Mouse (Mus musculus) heart, embryonic 16.5 days (tissue): ENCODE measurements around the gene Zmynd10. TPM values are rescaled to one million over a fixed set of nuclear protein-coding genes. Genes with fewer than 3 reads are reported as not detected.

Experiments used
- ATAC-seq: fragments of 200-750 bp; cut with Nextera tagmentation; replicated peaks from 2 replicates; pipeline ENCODE4 v1.8.0; 2017; ENCODE audit warnings: moderate number of reproducible peaks; ENCODE audit not compliant: insufficient read depth, low FRiP score; ENCODE audit errors: extremely low read depth
- H3K27ac ChIP-seq: fragments of 300-500 bp; sonication (generic); 2 replicates; pipeline ENCODE4 v1.5.1; 2014; ENCODE audit warnings: mild to moderate bottlenecking, low read length, control low read depth, moderate library complexity
- H3K27me3 ChIP-seq: fragments of 300-500 bp; sonication (generic); 2 replicates; pipeline ENCODE4 v1.6.1; 2014; ENCODE audit warnings: low read length, mixed read lengths; ENCODE audit not compliant: control insufficient read depth, insufficient read depth
- H3K36me3 ChIP-seq: fragments of 300-500 bp; sonication (generic); 2 replicates; pipeline ENCODE4 v1.6.1; 2014; ENCODE audit not compliant: control insufficient read depth, insufficient read depth
- H3K4me1 ChIP-seq: fragments of 300-500 bp; sonication (generic); 2 replicates; pipeline ENCODE4 v1.6.1; 2014; ENCODE audit warnings: low read length, mixed read lengths; ENCODE audit not compliant: control insufficient read depth, insufficient read depth
- H3K4me2 ChIP-seq: fragments of 300-500 bp; sonication (generic); 2 replicates; pipeline ENCODE4 v1.6.1; 2014; ENCODE audit warnings: low read depth, mild to moderate bottlenecking, control low read depth, low read length
- H3K4me3 ChIP-seq: fragments of 300-500 bp; sonication (generic); 2 replicates; pipeline ENCODE4 v1.5.1; 2014; ENCODE audit warnings: mild to moderate bottlenecking, control low read depth, low read length
- H3K9ac ChIP-seq: fragments of 300-500 bp; sonication (generic); 2 replicates; pipeline ENCODE4 v1.6.1; 2014; ENCODE audit warnings: low read length, control low read depth
- H3K9me3 ChIP-seq: fragments of 300-500 bp; sonication (generic); replicated peaks from 2 replicates; pipeline ENCODE4 v1.6.1; 2016; ENCODE audit warnings: low read length; ENCODE audit not compliant: control insufficient read depth
- WGBS: fragments of 180-500 bp; shearing (Covaris S2); extraction: QIAGEN DNeasy Blood & Tissue Kit; methylation state at CpG from one replicate; pipeline ENCODE4 v1.1.7; 2014; 5-methylcytosine and 5-hydroxymethylcytosine counted together
- polyA plus RNA-seq: library from polyadenylated mRNA; unstranded; fragments of >200 nt; fragmentation: Nextera tagmentation; extraction: Ambion mirVana; gene quantifications from 2 replicates; pipeline ENCODE4 v1.2.1, GENCODE M21; 2015

The Zmynd10 gene
- polyA plus RNA-seq, 1 experiment from 2014 or later, result 1.7 TPM

DNA sequence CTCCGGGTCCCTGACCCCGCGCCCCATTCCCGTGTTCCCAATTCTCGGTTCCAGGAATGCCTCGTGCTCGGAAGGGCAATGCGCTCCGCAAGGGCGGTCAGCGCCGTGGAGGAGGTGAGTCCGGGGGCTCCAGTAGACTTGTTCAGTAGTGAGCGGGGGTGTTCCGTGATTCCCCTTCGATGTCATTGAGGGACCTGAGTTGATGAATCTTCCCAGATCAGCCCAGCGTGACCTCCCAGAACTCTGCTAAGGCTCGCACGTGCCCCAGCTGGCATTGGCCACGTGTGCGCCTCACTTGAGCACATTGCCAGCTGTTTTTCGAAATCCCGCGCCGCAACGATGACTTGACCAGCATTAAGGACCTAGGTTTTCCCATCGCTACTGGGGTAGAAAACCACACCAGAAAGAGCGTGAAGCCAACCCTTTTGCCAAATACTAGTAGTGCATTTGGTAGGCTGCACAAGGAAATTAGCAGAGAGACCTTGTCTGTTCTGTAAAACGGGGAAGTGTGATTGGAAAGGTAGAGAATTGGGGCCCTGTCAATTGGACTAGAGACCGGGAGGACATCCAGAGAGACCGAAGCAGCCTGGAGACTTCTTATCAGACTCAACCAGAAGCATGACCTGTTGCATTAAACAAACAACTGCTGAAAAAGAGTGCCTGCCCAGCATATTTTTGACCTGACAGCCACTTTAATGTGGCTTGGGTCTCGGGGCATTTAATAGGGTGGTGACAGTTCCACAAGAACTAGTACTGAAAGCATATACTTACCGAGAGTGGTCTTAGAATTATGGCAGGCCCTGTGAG, 40.9 kb downstream of the Zmynd10 start:
- peak overlapping the region; percentile 75 for H3K9ac ChIP-seq
- no peaks in the 10 kb centered on the region for H3K9me3 ChIP-seq
- no peak; the same call in 1 of the 2 replicates for ATAC-seq
- peak overlapping the region; percentile 62 for H3K27ac ChIP-seq
- H3K4me3 ChIP-seq, result peak overlapping the region; percentile 69
- H3K27me3 ChIP-seq, result no peaks in the 10 kb centered on the region
- peaks cover 20% of the 10 kb centered on the region for H3K36me3 ChIP-seq
- H3K4me2 ChIP-seq, result peak overlapping the region; percentile 69
- under 1% methylated on average over 33 of the region's 33 CpGs for WGBS
- H3K4me1 ChIP-seq, result peaks cover 44% of the 10 kb centered on the region

DNA sequence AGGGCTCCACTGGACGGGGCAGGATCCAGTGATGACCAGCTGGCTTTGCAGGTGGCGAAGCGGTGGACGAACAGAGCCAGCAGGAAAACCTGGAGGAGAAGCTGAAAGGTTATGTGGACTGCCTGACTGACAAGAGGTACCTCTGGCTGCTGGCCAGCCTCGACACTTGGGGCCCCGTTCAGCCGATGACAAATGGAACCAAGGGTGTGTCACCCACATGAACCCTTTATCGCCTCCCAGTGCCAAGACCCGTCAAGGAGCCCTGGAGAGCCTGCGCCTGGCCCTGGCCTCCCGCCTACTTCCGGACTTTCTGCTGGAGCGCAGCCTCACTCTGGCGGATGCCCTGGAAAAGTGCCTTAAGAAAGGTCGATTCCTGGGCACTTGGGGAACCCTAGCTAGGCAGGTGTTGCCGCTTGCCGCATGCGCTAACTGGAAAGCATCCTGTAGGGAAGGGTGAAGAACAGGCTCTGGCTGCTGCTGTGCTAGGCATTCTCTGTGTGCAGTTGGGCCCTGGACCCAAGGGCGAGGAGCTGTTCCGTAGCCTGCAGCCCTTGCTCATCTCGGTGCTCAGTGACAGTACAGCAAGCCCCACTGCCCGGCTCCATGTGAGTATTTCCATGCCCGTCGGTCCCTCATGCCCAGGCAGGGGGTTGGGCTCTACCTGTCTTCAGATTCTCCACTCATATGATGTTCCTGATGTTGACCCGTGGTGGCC, 43.1 kb downstream of the Zmynd10 start:
- Histone ChIP-seq H3K9ac (peak overlapping the region; percentile 51), H3K36me3 (peaks cover 28% of the 10 kb centered on the region), H3K27ac (peak overlapping the region; percentile 73)

DNA sequence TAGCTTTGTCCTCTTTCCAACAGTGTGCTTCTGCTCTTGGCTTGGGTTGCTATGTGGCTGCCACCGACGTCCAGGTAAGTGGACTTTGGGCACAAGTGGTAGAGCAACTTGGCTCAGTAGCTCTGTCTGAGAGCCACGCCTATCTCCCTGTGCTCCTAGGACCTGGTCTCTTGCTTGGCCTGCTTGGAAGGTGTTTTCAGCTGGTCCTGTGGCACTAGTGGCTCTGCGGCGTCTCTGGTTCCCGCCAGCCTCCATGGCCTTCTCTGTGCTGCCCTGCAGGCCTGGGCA, 43.6 kb downstream of the Zmynd10 start:
- H3K36me3 ChIP-seq, result peaks cover 28% of the 10 kb centered on the region
- H3K4me1 ChIP-seq, result peaks cover 58% of the 10 kb centered on the region
- no peak overlapping the region; the same call in 1 of the 2 replicates for H3K27ac ChIP-seq

More for the DNA sequence above, 43.1 kb downstream of the Zmynd10 start:
- peak overlapping the region; percentile 44 for H3K4me2 ChIP-seq
- no peaks in the 10 kb centered on the region for H3K9me3 ChIP-seq
- ATAC-seq, result no peak
- WGBS, result 62% methylated on average over 25 of the region's 25 CpGs
- H3K4me1 ChIP-seq, result peaks cover 58% of the 10 kb centered on the region
- H3K27me3 ChIP-seq, result no peaks in the 10 kb centered on the region
- H3K4me3 ChIP-seq, result peak overlapping the region; percentile 12; the same call in 1 of the 2 replicates

DNA sequence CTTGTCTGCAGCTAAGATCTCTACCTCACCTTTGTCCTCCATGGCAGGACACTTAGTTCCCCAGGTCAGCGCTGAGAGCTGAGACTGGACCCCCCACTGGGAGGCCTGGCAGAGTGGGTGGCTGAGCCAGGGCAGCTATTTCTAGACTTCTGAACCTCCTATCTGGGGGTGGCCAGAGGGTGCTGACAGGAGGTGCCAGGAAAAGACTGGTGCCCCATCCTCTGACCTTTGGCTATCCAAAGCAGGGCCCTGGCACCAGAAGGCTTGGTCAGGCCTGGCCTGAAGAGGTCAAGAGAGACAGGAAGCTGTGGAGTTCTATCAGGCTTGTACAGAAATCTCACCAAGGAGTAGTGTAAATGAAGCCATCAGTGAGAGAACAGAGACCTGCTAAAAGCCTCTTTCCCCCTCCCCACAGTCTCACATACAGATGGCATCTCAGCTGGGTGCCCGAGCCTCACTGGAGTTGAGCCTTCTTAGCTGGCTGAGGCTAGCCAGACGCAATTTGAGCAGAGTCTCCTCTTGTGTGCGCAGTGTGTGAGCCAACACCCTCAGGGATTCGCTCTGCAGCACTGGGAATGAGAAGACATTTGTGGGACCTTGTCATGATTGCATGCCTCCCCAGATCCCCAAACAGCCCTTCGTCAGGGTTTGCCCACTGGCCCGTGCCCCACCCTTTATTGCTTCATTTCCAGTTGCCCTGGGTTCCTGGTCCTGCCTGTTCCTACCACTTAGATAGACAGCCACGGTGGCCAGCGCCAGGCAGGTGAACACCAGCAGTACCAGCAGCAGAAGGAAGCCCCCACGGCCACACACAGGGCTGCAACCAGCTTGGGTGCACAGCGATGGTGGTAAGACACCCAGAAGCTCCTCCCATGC, 46.2 kb downstream of the Zmynd10 start:
- Histone ChIP-seq H3K27me3 (no peaks in the 10 kb centered on the region), H3K9me3 (no peaks in the 10 kb centered on the region), H3K27ac (peak overlapping the region; percentile 87), H3K36me3 (peaks cover 28% of the 10 kb centered on the region), H3K9ac (peak overlapping the region; percentile 50), H3K4me1 (peaks cover 62% of the 10 kb centered on the region), H3K4me2 (peak overlapping the region; percentile 9; the same call in 1 of the 2 replicates), H3K4me3 (no peak overlapping the region)
- 0 out of 2 replicates have a peak, but pooled peaks have one; percentile 24 for ATAC-seq
- WGBS, result 75% methylated on average over 11 of the region's 11 CpGs

More for the DNA sequence above, 43.6 kb downstream of the Zmynd10 start:
- WGBS, result 89% methylated on average over 6 of the region's 6 CpGs
- H3K4me2 ChIP-seq, result peak overlapping the region; percentile 44; the same call in 1 of the 2 replicates
- H3K9ac ChIP-seq, result no peak overlapping the region
- no peaks in the 10 kb centered on the region for H3K9me3 ChIP-seq
- no peak for ATAC-seq
- H3K27me3 ChIP-seq, result no peaks in the 10 kb centered on the region
- H3K4me3 ChIP-seq, result no peak overlapping the region

DNA sequence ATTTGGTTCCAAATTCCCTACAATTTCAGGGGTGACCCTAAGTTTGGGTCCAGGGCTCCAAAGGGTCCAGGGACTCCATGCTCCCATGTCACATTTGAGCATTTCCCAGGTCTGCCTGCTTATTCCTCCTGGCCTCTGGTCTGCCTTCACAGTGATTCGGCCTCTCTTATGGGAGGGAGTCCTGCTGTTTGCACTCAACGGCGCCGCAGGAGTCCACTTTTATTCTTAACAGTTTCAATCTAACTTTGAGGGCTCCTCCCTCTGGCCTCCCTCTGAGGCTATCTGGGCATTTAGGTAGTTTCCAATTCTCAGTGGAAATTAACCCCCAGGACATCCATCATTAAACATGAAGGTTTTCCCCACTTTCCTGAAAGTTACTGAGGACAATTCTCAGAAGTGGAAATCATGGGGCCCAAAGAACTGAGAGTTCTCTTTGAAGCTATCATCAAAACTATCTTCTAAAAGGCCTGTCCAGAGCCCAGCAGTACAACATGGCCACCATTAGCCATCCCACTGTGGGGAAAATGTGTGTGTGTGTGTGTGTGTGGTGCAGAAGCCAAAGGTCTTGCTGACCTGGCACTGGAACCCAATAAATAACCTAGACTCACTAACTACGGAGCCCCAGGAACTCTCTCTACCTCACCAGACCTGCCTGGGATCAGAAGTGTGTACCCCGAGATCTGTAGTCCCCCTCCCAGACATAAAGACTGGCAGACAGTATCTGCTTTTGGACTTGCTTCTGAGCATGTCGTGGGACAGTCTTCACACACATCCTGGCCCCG, 47.4 kb downstream of the Zmynd10 start:
- Histone ChIP-seq H3K9me3 (no peaks in the 10 kb centered on the region), H3K9ac (peak overlapping the region; percentile 16; the same call in 1 of the 2 replicates), H3K27ac (peak overlapping the region; percentile 37; the same call in 1 of the 2 replicates), H3K36me3 (peaks cover 28% of the 10 kb centered on the region), H3K4me1 (peaks cover 51% of the 10 kb centered on the region), H3K4me2 (no peak overlapping the region), H3K27me3 (no peaks in the 10 kb centered on the region), H3K4me3 (no peak overlapping the region)
- WGBS, result 78% methylated on average over 8 of the region's 8 CpGs
- no peak for ATAC-seq

DNA sequence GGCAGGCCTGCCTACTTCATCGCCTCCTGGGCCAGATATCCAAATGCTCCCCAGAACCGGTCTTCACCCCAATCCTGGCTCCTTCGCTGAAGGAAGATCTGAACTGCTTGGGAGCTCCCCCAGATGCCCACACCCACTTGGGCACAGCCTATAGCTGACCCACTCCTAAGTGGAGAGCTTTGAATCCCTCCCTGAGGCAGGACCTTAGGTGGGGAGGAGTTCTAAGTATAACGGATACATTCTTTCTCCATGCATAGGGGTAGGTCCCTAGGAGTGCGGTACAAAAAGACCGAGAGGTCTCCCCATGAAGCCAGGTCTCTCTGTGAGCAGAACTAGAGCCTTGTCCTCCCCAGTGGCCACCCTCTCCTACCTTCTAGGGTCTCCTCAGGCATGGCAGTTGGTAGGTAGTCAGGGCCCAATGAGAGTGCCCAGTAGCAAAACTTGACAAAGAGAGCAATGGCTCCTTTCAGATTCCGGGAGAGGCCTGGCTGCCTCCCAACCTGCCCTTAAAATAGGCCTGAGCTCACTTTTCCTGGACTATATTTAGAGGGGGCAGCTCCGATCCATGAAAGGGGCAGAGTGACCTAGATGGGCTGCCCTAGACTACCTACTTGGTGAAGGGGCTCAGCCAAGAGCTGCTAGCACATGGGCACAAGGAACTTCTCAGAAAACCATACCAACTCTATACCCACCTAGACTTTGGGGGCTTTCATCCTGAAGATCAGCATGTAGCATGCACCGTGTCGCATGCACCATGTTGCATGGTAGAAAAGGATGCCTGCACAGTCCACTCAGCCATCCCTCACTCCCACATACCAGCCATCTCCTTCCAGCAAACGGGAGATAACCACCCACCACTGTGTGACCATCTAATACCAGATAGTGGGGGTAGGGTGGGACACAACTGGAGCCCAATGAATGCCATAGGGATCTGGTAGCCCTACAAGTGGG, 49.8 kb downstream of the Zmynd10 start:
- H3K4me1 ChIP-seq, result peaks cover 31% of the 10 kb centered on the region
- ATAC-seq, result peak; percentile 84

DNA sequence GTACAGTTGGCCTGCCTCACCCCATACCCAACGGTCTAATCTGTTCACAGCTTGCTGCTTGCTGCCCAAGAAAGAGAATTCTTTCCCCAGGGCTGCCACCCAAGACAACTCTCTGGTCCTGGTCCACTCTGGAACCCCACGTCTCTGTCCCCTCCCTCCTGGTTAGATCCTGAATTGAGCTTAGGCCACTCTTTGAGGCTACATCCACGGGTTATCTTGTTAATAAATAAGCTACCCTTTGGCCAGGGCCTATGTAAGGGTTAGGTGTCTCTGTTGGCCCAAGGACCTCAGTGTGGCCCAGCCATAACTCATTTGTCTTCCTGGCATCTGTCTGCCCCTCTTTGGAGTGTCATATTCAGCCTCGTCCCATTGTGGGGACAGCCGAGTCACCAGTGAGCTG, 51.3 kb downstream of the Zmynd10 start:
- no peak for ATAC-seq
- Histone ChIP-seq H3K36me3 (peaks cover 8% of the 10 kb centered on the region), H3K27ac (no peak overlapping the region), H3K4me1 (peaks cover 23% of the 10 kb centered on the region), H3K4me3 (no peak overlapping the region), H3K9me3 (no peaks in the 10 kb centered on the region), H3K4me2 (no peak overlapping the region), H3K9ac (no peak overlapping the region), H3K27me3 (no peaks in the 10 kb centered on the region)
- WGBS, result 75% methylated on average over 5 of the region's 5 CpGs

More for the DNA sequence above, 49.8 kb downstream of the Zmynd10 start:
- H3K4me2 ChIP-seq, result peak overlapping the region; percentile 76
- no peaks in the 10 kb centered on the region for H3K27me3 ChIP-seq
- peaks cover 17% of the 10 kb centered on the region for H3K36me3 ChIP-seq
- peak overlapping the region; percentile 96 for H3K27ac ChIP-seq
- H3K9me3 ChIP-seq, result no peaks in the 10 kb centered on the region
- peak overlapping the region; percentile 52 for H3K4me3 ChIP-seq
- 53% methylated on average over 11 of the region's 11 CpGs for WGBS
- H3K9ac ChIP-seq, result peak overlapping the region; percentile 79
